Mouse (Mus musculus) urinary bladder, adult 2 months (tissue): ENCODE results near the gene Wnt10b. TPM values are rescaled to one million over a fixed set of nuclear protein-coding genes. Genes with fewer than 3 reads are reported as not detected.
"Not testable (repeated sequence)": the region's sequence is repeated elsewhere in the genome, so short reads cannot be mapped to it uniquely, and the experiment has no call there.

Source experiments
- DNase-seq: peaks from one replicate; pipeline ENCODE4 v3.0.0; 2022; ENCODE audit warnings: low spot score
- polyA plus RNA-seq: library from polyadenylated mRNA; depleted of rRNA; stranded (reverse); fragments of >200 nt; gene quantifications from 2 replicates; pipeline ENCODE4 v1.2.3, GENCODE M21; 2012; rRNA removed

Wnt10b gene
- polyA plus RNA-seq: 4.0 and 6.8 TPM in 2 replicates

GRCm38 (mm10) chr15:98777762-98778161, at the start of gene Wnt10b:
Gene Wnt10b, minus strand, starts transcription at chr15:98778150.
- DNase-seq: no peak

DNA sequence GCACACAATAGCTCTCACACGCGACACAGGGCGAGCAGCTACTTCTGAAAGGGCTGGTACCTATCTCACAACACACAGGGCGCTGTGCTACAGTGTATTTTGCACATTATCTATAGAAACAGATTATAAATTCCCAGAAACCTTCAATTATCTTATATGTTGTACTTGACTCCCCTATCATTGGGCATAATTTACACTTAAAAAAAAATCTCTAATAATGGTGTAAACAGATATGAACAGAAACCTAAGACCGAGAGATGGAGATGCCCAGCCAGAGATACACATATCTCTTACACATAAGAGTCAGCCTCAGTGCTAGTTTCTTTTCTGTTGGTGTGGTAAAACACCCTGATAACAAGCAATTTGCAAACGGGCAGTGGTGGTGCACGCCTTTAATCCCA, 49.7 kb upstream of the Wnt10b start:
- DNase-seq: no peak

DNA sequence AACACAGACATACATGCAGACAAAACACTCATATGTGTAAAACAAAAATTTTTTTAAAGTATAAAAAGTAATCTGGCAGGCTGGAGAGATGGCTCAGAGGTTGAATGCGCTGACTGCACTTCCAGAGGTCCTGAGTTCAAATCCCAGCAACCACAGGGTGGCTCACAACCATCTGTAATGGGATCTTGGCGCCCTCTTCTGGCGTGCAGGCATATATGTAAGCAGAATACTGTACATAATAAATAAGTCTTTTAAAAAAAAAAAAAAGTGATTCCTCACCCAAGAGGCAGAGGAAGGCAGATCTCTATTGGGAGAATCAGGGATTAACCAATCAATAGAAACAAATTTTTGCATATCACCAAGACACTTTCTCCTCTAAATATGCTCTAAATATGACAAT, 45.5 kb upstream of the Wnt10b start:
- no peak for DNase-seq

- DNase-seq: no peak
These were observed 44.2 kb upstream of the Wnt10b start for GRCm38 (mm10) chr15:98822147-98822546.

- DNase-seq: no peak
These were observed 43.5 kb upstream of the Wnt10b start for GRCm38 (mm10) chr15:98821403-98821802.

DNA sequence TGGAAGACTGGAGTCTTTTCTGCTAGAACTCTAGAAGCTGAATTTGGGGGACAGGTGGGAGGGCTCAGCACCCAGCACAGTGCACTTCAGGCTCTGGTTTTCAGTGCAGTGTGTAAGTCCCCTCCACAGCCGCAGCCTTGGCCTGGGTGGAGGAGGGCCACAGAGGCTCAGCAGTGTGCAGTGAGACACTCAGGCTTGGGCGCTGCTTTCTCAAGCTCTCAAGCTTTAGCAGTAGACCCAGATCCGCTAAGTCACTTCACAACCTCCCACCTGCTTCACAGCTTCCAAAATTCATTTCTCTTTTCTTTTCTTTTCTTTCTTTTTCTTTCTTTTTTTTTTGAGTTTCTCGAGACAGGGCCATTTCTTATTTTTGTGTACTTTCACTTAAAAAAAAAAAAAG, 43.0 kb upstream of the Wnt10b start:
- no peak for DNase-seq

DNA sequence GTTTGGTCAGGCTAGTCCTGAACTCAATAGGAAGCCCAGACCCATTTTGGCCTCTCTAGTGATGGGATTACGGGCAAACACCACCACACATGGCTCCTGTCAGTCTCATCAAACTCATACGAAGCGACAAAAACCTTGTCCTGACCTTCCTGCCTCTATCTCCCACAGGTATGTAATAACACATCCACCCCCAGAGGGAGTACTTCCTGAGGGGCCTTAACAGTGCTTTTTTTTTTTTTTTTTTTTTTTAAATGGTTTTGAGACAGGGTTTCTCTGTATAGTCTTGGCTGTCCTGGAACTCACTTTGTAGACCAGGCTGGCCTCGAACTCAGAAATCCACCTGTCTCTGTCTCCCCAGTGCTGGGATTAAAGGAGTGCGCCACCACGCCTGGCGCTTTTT, 40.2 kb upstream of the Wnt10b start:
- DNase-seq: no peak

DNA sequence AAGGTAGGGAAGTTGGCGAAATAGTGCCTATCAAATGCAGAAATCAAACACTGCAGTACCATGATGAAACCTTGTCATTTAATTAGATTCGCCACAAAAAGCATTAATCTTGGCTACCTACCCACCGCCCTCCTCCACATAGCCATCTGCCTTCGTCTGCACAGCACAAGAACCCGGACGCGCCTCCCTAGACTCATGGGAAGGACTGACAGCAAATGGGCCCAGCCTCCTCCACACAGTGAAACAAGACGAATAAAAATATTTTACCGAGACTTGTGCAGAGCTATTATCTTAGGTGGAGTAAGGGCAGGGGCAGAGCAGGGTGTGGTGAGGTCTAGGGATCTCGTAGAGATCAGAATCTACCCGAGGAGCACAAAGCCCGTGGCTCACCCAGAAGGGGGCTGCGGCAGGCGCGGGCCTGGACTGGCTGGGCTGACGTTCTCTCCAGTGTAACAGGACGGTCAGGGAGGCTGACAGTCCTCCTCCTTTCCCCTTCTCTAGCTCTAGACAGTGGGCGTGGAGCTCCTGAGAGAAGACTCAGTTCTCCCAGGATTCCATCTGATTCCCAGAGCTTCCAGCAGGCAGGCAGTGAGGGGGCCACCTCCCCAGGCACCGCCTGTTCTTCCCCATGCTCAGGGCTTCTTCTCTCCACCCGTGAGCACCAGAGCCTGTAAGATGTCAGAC, 34.9 kb upstream of the Wnt10b start:
- no peak for DNase-seq

DNA sequence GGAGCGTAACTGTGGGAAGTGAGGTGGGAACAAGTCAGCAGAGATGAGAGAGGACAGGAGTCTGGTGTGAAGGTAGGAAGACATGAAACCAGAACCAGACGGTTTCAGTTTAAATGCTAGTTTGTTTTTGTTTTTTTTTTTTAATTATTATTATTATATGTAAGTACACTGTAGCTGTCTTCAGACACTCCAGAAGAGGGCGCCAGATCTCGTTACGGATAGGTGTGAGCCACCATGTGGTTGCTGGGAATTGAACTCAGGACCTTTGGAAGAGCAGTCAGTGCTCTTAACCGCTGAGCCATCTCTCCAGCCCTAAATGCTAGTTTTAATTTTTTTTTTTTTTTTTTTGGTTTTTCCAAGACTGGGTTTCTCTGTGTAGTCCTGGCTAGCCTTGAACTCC, 32.3 kb upstream of the Wnt10b start:
- not testable (repeated sequence) for DNase-seq

DNA sequence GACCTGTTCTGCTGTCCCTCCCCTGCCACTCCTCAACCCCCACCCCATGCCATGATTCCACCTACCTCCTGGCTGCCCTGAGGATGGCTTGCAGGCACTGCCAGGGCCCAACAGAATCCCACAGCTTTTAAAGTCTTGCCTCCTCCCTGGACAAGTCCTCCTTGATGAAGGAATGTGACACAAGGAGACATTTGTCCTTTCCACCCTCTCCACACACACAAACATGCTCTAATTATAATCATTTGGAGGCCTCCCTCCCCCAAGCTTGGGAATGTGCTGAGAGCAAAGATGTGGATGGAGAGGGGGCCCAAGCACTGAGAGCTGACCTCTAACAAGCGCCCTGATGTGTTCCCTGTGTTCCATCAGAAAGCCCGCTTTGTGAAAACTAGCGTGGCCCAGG, 31.4 kb upstream of the Wnt10b start, which contains the start of gene Ddn:
Gene Ddn, minus strand, starts transcription at position 101 of the 400 bp plus-strand sequence.
- no peak for DNase-seq

- DNase-seq: no peak
These were observed 30.7 kb upstream of the Wnt10b start for GRCm38 (mm10) chr15:98808651-98809134.

- DNase-seq: no peak
These were observed 30.1 kb upstream of the Wnt10b start for GRCm38 (mm10) chr15:98807895-98808650.

DNA sequence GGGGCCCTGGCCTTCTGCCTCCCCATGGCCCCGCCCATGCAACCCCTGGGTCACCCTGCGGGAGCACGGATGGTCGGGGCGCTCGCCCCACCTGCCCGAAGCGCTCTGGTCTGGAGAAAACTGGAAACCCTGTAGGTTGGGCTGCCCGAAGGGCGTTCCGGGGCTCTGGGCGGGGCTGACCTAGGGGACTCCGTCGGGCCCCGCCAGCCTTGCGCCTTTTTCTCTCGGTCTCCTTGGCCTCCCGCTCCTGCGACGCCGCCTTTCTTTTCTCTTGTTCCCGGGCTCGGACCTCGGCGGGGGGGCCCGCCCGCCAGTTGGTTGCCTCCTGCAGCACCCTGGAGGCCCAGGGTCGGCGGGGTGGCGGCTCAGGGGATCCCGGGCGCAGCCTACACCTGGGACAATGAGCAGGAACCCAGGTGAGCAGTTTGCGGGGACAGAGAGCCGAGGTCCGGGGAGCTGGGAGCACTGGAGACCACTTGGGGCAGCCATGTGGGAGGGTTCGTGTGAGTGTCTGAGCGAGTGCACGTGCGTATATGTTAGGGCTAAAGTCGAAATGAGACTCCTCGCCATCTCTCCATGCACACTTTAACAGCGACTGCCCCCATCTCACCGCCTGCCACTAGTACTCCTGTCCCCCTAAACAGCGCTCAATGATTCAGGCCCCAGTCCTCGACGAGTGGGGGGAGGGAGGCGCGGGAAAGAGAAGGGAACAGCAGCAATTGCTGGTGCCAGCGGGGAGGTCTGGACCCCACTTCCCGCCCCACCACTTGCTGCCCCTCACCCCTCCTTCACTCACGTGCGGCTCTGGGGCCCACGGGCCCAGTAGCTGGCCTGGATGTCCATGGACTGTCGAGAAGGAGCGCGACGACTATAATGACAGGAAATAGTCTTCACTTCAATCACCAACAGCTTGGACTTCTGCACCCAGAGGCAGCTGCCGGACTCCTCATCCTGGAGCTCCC, 29.1 kb upstream of the Wnt10b start:
- no peak for DNase-seq

GRCm38 (mm10) chr15:98806071-98806808, 28.3 kb upstream of the Wnt10b start:
- no peak for DNase-seq

DNA sequence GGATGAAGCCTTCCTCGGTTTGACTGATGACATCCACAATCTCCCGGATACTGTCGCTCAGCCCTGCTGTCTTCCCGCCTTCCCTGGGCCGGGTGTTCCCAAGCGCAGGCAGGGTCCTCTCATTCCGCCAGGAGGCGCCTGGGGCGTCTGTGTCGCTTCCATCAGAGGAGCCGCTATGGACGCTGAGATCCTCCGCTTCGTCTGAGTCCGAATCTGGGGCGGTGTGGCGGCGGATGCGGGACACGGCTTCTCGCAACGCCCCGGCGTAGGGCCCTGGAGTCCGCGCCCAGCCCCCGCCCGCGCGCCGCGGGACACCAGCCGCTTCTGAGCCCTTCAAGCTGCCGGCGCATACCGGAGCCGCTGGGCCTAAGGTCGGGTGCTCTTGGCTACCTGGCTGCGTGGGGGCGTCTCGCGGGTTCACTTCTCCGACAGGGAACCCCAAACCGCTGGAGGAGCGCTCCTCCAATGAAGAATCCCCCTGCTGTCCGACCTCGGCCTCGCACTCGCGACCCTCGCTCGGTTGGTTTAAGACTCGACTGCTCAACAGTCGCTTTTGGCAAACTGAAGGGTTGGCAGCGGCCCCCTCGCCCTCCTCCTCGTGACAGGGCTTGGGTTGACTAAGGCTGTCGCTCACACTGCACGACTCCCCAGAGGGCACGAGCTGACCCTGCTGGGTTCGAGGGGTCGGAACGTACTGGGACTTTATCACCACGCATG, 27.5 kb upstream of the Wnt10b start:
- DNase-seq: no peak

DNA sequence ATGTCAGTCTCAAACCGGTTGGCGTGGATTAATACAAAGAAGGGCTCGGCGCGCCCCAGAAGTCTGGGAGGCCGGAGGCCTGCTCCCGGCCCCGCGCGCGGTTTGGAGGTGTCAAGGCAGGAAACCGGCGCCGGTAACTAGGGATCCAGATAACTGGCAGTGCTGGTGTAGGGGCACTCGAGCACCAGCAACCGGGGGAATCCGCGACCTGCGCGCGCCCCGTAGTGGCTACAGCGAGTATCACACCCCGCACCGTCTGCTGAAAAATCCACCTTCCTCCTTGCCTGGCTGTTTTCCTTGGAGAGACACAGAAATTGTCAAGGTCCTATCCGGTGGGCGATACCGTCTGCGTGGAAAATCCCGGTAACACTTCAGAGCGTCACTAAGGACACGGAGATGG, 26.1 kb upstream of the Wnt10b start:
- peak; percentile 59 for DNase-seq

- DNase-seq: no peak
These were observed 25.0 kb upstream of the Wnt10b start for GRCm38 (mm10) chr15:98802926-98803325.

DNA sequence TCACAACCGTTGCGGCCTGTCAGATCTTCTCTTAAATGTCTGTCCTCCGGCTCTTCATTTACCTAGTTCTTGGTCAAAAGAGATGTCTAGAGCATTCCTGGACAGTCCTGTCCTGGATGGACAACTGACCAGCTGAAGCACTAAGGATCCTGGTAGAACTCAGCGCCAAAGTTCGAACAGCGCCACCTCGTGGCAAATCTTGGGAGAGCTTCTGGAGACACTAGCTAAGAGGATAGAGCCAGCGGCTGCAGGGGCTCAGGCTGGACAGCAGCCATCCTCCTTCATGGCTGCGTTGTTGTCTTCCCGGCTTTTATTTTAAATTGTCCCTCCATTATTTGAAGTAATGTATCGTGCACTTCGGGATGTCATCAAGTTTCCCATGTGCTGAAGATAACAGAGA, 21.4 kb upstream of the Wnt10b start:
- peak; percentile 66 for DNase-seq

DNA sequence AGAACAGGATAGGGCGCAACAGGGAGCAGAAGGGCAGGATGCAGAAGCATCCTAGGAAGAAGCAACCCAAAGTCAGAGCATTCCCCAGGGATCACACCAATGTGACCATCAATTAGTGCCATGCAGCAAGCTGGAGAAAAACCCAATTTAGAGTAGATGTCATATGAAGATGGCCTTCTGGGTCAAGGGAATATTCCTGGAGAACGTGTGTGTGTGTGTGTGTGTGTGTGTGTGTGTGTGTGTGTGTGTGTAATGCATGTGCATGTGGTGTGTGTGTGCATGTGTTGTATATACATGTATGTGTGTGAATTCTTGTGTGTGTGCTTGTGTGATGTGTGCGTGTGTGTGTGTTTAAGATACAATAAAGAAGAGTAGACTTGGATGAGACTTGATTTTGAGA, 21.0 kb upstream of the Wnt10b start:
- no peak for DNase-seq

DNA sequence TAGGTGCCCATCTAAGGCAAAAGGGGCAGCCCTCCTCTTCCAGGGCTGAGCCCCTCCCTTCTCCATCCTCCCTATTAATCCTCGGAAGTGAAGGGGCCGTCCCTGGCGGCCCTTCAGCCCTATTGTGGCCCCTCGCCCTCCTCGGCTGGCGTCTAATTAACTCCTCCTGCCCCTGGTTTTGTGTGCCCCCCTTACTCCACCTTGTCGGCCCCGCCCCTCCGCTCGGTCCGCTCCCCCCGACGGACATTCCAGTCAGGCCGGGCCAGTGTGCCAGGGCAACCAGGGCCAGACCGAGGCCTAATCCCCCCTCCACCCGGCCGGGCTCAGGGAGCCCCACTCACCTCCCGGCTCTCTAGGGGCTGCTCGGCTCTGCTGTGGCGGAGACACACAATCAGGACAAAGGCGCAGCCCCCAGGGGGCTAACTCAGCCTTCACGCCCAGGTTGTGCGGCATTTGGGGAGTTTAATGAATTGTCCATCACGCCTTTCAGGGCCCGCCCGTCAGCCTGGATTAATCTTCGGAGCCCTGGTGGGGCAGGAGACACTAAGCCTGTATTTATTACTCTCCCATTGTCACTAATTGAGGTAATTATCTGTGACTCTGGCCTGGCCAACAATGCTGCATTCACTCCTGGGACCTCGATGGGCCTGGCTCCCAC, 20.0 kb upstream of the Wnt10b start:
- no peak for DNase-seq
